Mouse (Mus musculus): ENCODE results near the gene Wdfy3.
"Not testable (repeated sequence)": the region's sequence is repeated elsewhere in the genome, so short reads cannot be mapped to it uniquely, and the experiment has no call there.

The Wdfy3 gene

DNA sequence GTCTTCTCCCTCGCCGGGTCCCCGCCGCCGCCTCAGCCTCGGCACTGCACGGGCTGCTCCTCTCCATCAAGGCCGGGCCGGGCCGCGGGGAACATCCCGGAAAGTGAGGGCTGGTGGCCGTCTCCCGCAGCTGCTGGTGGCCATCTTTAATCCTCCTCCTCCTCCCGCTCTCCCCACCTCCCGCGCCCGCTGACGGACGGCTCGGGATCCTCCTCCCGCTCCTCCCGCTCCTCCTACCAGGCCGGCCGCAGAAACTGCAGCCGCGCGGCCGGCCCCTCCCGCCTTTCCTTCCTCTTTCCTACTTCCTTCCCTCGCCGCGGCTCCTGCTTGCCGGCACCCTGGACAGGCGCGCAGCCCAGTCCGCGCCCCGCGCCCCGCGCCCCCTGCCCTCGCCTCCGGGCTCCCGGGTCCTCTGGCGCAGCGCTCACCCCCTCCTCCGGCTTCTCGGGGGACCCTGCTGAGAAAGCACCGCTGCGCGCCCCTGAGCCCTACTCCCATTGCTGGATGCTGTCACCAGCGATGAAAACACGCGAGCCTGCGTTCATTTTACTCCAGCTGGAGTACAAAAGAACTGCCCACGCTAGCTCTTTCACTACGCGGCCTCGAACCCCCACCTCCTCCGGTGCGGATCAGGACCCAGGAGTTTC lies at the start of gene Wdfy3:
Gene Wdfy3 (minus strand): TSS at position 155 of the 647 bp plus-strand sequence.
- DNase-seq (ENCODE audit: low spot score in 2 of 2), result peak; percentile 89 to 92

DNA sequence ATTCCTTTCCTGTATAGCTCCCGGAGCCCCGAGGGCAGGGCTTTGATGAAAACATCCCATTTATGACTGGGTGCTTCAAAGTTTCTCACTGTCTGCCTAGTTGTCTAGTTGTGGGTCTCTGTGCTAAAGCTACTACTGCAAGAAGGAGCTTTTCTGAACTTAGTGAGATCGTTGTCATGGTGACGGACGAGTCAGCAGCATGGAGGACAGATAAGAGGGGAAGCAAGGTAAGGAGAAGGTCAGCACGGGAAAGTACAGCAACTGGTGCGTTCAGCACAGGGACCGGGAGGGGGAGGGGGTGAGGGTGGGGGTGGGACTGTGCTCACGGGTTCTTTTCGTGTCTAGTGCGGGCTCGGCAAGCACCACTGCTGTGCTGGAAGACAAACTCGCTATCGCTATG lies 43.3 kb upstream of the Wdfy3 start:
- DNase-seq (ENCODE audit: low spot score in 2 of 2), result no peak

DNA sequence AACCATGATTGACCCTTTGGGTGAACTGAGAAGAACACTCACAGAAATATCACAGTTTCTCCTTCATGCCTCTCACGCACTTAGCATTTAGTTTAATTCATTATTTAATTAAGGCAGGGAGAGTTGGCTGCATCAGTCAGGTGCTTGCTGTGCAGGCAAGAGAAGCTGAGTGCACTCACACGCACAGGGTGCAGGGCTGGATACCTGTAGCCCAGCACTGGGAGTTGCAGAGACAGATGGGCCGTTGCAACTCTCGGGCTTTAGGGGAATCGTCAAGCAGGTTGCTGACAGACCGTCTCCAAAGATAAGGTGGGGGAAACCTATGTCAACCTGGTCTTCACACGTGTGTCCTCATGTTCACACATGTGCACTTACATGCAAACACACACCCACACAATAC lies 42.3 kb upstream of the Wdfy3 start:
- no peak for DNase-seq (ENCODE audit: low spot score in 2 of 2)

DNA sequence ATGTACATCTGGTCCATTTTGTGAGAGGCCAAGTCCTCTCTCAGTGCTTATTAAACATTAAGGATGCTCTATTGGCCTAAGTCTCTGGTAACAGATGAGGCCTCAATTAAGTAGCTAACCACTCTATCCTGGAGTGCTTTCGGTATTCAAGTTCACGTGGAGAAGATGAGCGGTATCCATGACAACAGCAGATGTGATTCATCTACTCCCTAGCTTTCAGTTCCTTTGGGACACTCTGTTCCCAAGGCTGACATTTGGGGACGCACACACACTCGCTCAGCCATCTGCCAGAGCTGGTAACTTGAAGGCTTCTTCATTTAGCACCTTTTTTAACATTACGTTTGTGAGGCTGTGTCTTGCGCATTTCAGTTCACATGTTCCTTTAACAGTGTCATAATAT lies 40.3 kb upstream of the Wdfy3 start:
- DNase-seq (ENCODE audit: low spot score in 2 of 2), result no peak

GRCm38 (mm10) chr5:102105919-102106318 lies 36.2 kb upstream of the Wdfy3 start:
- no peak for DNase-seq (ENCODE audit: low spot score in 2 of 2)

- DNase-seq (ENCODE audit: low spot score in 2 of 2), result not testable (repeated sequence)
Measured at GRCm38 (mm10) chr5:102101815-102102214, 32.1 kb upstream of the Wdfy3 start.

DNA sequence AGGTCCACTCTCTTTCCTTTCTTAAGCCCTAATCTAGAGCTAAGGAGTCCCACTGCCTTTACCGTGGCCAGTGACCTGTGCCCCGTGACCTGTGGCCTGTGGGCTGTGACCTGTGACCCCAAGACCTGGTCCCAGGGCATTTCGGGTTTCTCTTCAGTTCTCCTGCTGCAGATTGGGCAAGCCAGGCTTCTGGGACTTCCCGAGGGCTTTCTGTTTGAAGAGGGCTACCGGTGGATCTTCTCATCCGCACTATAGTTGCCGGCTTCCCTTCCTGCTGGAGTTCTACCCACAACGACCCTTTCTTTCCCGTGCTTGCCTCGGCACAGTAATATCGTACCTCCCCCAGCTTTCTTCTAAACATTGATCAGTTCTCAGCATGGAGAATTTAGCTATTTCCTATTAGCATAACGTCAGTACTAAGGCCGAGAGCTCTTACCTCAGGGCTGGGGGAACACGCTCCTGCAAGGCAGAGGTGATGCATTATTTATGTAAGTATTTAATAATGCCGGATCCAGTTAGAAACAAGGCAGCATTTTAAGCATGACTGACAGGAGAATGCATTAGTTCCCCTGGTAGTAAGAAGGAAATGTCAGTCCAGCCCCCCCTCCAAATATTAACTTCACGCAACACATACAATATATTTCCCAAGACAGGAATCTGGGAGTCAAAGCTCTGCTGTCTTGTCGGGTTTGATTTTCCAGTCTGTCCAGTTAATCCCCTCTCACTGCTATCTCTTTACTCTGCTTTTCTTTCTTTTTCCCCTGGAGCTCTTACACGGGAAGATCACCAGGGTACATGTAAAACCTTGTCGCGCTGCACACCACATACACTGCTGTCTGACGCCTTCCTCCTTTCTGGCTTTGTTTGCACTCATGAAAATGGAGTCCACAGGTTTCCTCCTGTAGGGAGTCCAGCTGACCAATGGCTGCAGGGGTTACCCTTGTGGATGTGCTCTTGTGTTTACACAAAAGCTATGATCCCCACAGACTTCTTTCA lies 30.8 kb upstream of the Wdfy3 start:
- no peak for DNase-seq (ENCODE audit: low spot score in 2 of 2)

DNA sequence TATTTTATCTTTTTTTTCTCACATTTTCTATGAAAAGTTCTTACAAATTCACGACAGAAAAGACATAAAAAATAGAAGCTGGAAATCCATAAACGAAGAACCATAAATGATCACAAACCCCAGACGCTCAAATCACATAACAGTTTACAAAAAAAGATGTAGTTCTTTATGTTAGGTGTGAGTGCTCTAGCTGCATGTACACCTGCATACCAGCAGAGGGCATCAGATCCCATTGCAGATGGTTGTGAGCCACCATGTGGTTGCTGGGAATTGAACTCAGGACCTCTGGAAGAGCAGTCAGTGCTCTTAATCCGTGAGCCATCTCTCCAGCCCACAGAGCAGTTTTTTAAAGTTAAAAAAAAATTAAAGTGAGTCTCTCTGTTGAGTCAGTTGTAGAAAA lies 25.9 kb upstream of the Wdfy3 start:
- DNase-seq (ENCODE audit: low spot score in 2 of 2), result no peak

DNA sequence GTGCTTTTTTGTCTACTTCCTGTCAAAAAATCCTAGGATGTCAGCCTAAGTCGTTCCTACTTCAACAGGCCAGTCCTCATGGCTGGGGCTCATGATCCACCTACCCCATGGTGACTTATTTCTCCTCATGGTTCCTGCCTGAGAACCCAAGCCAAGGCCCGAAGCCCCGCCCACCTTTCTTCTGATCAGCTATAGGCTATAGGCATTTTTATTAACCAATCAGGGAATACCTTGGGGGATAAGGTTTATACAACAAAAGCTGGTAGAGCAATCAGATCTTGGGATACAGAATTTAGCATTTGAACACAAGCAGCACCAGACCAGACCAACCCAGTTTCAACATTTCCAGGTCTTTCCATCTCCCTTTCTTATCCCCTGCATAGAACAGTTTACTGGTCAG lies 21.0 kb upstream of the Wdfy3 start:
- DNase-seq (ENCODE audit: low spot score in 2 of 2), result no peak

GRCm38 (mm10) chr5:102084737-102085705 lies 15.3 kb upstream of the Wdfy3 start:
- no peak for DNase-seq (ENCODE audit: low spot score in 2 of 2)

DNA sequence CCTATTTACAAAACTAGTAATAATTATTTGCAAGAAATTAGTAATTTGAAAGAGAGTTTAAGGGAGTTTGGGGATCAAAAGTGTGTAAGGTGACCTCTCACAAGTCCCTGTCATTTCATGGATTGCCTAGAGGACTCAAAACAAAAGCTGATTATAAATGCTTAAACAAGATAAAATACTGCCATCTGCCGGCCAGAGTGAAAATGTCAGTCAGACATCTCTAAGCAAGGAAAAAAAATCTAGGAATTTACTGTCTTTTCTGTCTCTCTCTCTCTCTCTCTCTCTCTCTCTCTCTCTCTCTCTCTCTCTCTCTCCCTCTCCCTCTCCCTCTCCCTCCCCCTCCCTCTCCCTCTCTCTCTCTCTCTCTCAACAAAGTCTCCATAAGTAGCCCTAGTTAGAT lies 4.4 kb upstream of the Wdfy3 start:
- peak in 1 of 2 experiments; percentile 61 for DNase-seq (ENCODE audit: low spot score in 2 of 2)

- DNase-seq (ENCODE audit: low spot score in 2 of 2), result no peak
Measured at GRCm38 (mm10) chr5:102072057-102072456, 2.3 kb upstream of the Wdfy3 start.

DNA sequence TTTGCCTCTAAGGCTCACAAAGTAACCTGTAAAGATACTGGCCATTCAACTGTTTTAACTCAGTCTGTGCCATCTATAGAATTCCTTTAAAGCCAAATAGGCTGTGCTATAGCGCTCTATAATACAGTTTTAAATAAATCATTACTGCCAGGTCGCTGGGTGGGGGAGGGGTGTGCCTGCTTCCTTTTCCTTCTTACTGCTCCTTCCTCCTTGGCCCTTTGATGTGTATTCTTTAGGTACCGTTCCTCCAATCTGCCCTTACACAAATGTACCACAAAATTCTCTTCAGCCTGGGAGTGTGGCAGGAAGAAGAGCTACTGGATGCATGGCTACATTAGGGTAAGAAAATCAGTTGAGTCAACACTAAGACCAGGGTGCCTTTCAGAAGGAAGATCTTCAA lies 1.5 kb upstream of the Wdfy3 start:
- no peak for DNase-seq (ENCODE audit: low spot score in 2 of 2)

GRCm38 (mm10) chr5:102070788-102071187 lies 1.1 kb upstream of the Wdfy3 start:
- DNase-seq (ENCODE audit: low spot score in 2 of 2), result no peak

- peak; percentile 57 to 62 for DNase-seq (ENCODE audit: low spot score in 2 of 2)
Measured at GRCm38 (mm10) chr5:102070414-102070768, 670 bp upstream of the Wdfy3 start.

- DNase-seq (ENCODE audit: low spot score in 2 of 2), result peak in 1 of 2 experiments; percentile 35
Measured at GRCm38 (mm10) chr5:102069051-102069766, 512 bp downstream of the Wdfy3 start.

GRCm38 (mm10) chr5:102066458-102066857 lies 3.3 kb downstream of the Wdfy3 start:
- DNase-seq (ENCODE audit: low spot score in 2 of 2), result no peak

DNA sequence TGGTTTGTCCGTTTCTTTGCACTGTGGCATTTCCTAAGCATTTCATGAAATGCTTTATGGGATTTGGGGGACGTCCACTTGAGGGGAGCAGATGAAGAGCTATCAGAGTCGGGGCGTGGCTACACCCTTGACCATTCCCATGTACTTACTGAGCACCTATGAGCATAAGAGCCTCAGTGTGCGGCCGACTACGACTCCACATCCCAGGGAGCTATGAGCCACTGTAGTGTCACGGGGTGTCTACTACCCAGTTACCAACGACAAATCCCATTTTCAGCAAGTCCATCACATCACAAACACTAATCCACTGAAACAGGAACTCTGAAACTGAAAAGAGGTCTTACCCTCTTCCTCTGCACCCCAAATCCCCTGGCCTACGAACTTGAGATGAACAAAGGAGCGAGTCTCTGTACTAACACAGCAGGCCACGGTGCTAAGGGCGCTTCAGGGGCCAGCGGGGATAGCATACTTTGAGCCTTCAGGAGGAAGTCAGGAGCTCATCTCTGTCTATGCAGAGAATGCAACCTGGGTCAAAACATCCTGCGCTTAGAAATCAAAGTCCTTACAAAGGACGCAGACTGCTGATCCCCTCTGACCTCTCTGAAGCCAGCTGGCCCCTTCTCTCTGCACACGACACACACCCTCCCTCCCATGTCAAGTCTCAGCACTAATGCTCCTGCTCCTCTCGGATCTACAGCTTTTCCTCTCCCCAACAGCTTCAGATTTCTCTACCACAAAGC lies 6.5 kb downstream of the Wdfy3 start:
- no peak for DNase-seq (ENCODE audit: low spot score in 2 of 2)

DNA sequence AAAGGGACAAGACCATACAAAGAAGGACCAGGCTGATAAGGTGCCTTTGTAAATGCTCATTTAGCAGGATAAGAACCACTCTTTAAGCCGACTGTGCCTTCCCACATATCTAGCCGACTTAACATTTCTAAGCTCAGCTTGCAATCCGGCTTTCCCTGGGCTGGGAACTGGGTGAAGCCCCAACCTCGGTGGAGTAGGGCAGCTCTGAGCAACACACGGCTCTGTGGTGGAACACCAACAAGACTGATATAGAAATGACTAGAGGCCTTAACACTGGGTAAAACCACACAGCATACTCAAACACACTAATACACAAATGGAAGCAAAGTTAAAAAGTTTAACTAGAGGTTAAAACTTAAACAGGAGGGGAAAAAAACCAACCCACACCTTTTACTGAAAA lies 7.9 kb downstream of the Wdfy3 start:
- DNase-seq (ENCODE audit: low spot score in 2 of 2), result no peak

DNA sequence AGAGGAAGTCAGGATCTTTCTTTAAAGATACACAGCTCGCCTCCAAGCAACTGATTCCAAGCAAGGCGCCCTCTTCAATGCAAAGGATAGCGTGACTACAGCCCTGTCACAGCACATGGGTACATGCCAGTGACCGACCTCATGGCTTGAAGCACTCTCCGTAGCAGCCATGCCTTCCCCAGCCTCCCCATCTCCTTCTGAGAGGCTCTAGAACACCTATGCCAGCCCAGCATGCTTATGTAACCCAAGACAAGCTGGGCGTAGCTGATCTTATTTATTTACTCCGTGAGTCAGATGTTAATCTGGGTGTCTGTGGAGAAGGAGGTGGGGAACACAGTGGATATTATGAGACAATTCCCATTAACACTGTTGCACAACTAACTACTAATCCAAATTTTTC lies 13.8 kb downstream of the Wdfy3 start:
- peak in 1 of 2 experiments; percentile 17 for DNase-seq (ENCODE audit: low spot score in 2 of 2)
